Mouse (Mus musculus) forebrain, embryonic 11.5 days (tissue): ENCODE results near the gene Fosb. TPM values are rescaled to one million over a fixed set of nuclear protein-coding genes. Genes with fewer than 3 reads are reported as not detected.
A peak's percentile ranks its signal among the peaks of the same experiment; 100 is the strongest.

Source experiments
- ATAC-seq: fragments of 200-750 bp; cut with Nextera tagmentation; replicated peaks from 2 replicates; pipeline ENCODE4 v1.8.0; 2017; ENCODE audit warnings: moderate TSS enrichment; ENCODE audit not compliant: low FRiP score
- DNase-seq: peaks from one replicate; pipeline ENCODE4 v3.0.0-alpha.2; 2017; ENCODE audit warnings: low spot score
- H3K27ac ChIP-seq: fragments of 300-500 bp; sonication (generic); 2 replicates; pipeline ENCODE4 v1.5.1; 2014; ENCODE audit warnings: low read depth, low read length
- H3K27me3 ChIP-seq: fragments of 300-500 bp; sonication (generic); 2 replicates; pipeline ENCODE4 v1.6.1; 2014; ENCODE audit warnings: mild to moderate bottlenecking, low read length, mixed read lengths; ENCODE audit not compliant: control insufficient read depth, insufficient read depth
- H3K36me3 ChIP-seq: fragments of 300-500 bp; sonication (generic); 2 replicates; pipeline ENCODE4 v1.6.1; 2014; ENCODE audit warnings: mild to moderate bottlenecking, low read length, moderate library complexity, mixed read lengths; ENCODE audit not compliant: control insufficient read depth, insufficient read depth
- H3K4me1 ChIP-seq: fragments of 300-500 bp; sonication (generic); replicated peaks from 2 replicates; pipeline ENCODE4 v1.6.1; 2014; ENCODE audit warnings: low read length, mixed read lengths; ENCODE audit not compliant: control insufficient read depth, insufficient read depth
- H3K4me2 ChIP-seq: fragments of 300-500 bp; sonication (generic); 2 replicates; pipeline ENCODE4 v1.6.1; 2014; ENCODE audit warnings: low read depth, mild to moderate bottlenecking, low read length, moderate library complexity, mixed read lengths; ENCODE audit not compliant: severe bottlenecking
- H3K4me3 ChIP-seq: fragments of 300-500 bp; sonication (generic); 2 replicates; pipeline ENCODE4 v1.5.1; 2014; ENCODE audit warnings: low read depth, low read length
- H3K9ac ChIP-seq: fragments of 300-500 bp; sonication (generic); 2 replicates; pipeline ENCODE4 v1.6.1; 2014; ENCODE audit warnings: low read length
- H3K9me3 ChIP-seq: fragments of 300-500 bp; sonication (generic); 2 replicates; pipeline ENCODE4 v1.6.1; 2016; ENCODE audit warnings: low read length, mixed read lengths; ENCODE audit not compliant: control insufficient read depth
- WGBS: fragments of 180-500 bp; shearing (Covaris S2); extraction: QIAGEN DNeasy Blood & Tissue Kit; methylation state at CpG from one replicate; pipeline ENCODE4 v1.1.7; 2014; 5-methylcytosine and 5-hydroxymethylcytosine counted together
- polyA plus RNA-seq: library from polyadenylated mRNA; unstranded; fragments of >200 nt; fragmentation: Nextera tagmentation; extraction: Ambion mirVana; gene quantifications from 2 replicates; pipeline ENCODE4 v1.2.1, GENCODE M21; 2014

Gene Fosb
- polyA plus RNA-seq, 1 experiment from 2014 or later, result not detected

GRCm38 (mm10) chr7:19272173-19272764, 37.6 kb downstream of the Fosb start:
- DNase-seq, result peak; percentile 89
- peak; percentile 80 for ATAC-seq

DNA sequence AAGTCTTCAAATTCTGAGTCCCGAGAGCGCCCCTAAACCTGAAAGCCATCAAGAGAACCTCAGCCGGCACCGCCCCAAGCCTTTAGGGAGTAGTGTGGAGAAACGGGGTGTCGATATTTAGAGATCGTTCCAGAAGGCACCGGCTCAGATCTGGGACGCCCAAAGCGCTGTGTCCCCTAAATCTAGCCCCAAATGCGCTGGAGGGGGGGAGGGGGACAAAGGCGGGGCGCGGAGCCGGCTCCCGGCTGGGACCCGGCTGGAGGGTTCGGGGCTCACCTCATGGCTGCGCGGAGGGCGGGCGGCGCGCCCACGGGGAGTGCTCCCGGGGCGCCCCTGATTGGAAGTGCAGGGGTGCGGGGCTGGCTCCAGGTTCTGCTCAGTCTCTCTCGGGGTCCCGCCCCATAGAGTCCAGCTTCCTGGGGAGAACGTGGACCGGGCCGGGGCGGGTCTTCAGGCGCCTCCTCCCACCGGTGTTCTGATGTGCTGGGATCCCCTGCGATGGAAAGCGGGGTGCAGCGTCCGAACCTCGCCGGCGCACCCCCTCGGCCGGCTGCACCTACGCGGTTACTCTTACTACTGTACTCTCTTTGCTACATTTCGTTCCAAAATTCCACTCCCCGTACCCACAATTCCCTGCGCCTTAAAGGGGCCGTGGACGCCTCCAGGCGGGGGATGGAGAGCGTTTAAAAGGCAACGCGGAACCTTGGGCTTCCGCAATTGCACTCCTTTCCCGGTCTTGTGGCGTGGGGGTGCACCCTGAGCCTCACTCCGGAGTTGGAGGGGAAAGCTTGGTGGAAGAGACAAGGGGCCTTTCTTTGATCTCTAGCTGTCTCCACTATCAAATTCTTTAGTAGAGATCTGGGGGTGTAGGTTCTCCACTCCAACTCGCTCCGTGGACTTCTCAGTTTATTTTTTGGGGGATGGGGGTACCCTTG, 38.3 kb downstream of the Fosb start, which contains the start of gene Vasp:
TSS of gene Vasp (minus strand) at position 580 of the 935 bp plus-strand sequence.
- Histone ChIP-seq H3K27ac (peak within 1 kb of the TSS; percentile 64), H3K4me1 (peaks cover 12% of the 10 kb centered on the region), H3K4me2 (peak within 1 kb of the TSS; percentile 97), H3K36me3 (no peaks in the 10 kb centered on the region), H3K9ac (peak within 1 kb of the TSS; percentile 88), H3K9me3 (no peaks in the 10 kb centered on the region), H3K4me3 (peak within 1 kb of the TSS; percentile 98), H3K27me3 (no peaks in the 10 kb centered on the region)
- under 1% methylated on average over 62 of the region's 62 CpGs for WGBS
- peak; percentile 88 for DNase-seq
- peak; percentile 60 for ATAC-seq

More at GRCm38 (mm10) chr7:19272173-19272764, 37.6 kb downstream of the Fosb start:
- WGBS, result under 1% methylated on average over 36 of the region's 36 CpGs
- peak overlapping the region; percentile 98 for H3K4me3 ChIP-seq
- peak overlapping the region; percentile 97 for H3K4me2 ChIP-seq
- no peaks in the 10 kb centered on the region for H3K36me3 ChIP-seq
- H3K27ac ChIP-seq, result peak overlapping the region; percentile 64
- peak overlapping the region; percentile 88 for H3K9ac ChIP-seq
- peaks cover 12% of the 10 kb centered on the region for H3K4me1 ChIP-seq
- H3K9me3 ChIP-seq, result no peaks in the 10 kb centered on the region
- H3K27me3 ChIP-seq, result no peaks in the 10 kb centered on the region

DNA sequence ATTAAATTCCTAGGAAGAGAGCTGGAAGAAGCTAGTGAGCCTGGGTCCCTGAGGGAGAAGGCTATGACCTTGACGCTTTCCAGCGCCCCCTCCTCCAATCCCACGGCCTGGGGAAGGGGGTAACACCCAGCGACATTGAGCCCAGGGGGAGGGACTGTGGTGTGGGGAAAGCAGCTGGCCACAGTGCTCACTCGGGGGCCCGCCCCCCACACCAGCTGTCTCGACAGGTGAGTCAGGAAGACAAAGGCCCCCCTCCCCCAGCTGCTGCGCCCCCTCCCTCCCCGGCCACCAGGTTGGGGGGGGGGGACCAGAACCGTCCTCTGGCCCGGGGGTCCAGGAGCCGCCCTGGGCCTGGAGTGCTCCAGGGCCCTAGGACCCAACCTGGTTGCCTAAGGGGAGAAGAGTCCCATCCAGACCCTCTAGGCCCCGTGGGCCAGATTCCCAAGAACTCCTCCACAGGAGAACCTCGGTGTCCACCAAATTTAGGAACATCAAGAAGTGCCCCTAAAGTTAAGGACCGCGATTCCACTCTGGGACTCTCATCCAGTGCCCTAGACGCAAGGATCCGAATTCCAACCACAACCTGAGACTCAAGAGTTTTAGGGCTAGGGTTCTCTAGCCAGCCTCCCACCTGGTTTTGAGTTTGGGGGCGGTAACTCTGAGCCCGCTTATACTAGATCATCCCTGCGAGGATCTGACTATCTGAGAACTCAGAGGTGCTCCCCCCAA, 39.2 kb downstream of the Fosb start:
- H3K4me2 ChIP-seq, result peak overlapping the region; percentile 97
- no peaks in the 10 kb centered on the region for H3K27me3 ChIP-seq
- no peak overlapping the region; the same call in 1 of the 2 replicates for H3K27ac ChIP-seq
- H3K4me3 ChIP-seq, result peak overlapping the region; percentile 98
- 0% methylated on average over 18 of the region's 21 CpGs for WGBS
- H3K9ac ChIP-seq, result peak overlapping the region; percentile 88
- H3K4me1 ChIP-seq, result peaks cover 12% of the 10 kb centered on the region
- H3K36me3 ChIP-seq, result no peaks in the 10 kb centered on the region
- ATAC-seq (no peak), DNase-seq (peak; percentile 65)
- no peaks in the 10 kb centered on the region for H3K9me3 ChIP-seq

GRCm38 (mm10) chr7:19269721-19270441, 40.0 kb downstream of the Fosb start:
- 3% methylated on average over 18 of the region's 19 CpGs for WGBS
- Histone ChIP-seq H3K27me3 (no peaks in the 10 kb centered on the region), H3K9ac (peak overlapping the region; percentile 88), H3K4me3 (peak overlapping the region; percentile 98), H3K4me1 (peaks cover 12% of the 10 kb centered on the region), H3K36me3 (no peaks in the 10 kb centered on the region), H3K27ac (peak overlapping the region; percentile 53; the same call in 1 of the 2 replicates), H3K9me3 (no peaks in the 10 kb centered on the region), H3K4me2 (peak overlapping the region; percentile 97)
- ATAC-seq (0 out of 2 replicates have a peak, but pooled peaks have one; percentile 16), DNase-seq (peak; percentile 72)

- no peaks in the 10 kb centered on the region for H3K27me3 ChIP-seq
- H3K4me1 ChIP-seq, result peaks cover 12% of the 10 kb centered on the region
- H3K4me2 ChIP-seq, result peak overlapping the region; percentile 97
- no peaks in the 10 kb centered on the region for H3K9me3 ChIP-seq
- no peaks in the 10 kb centered on the region; the same call in 1 of the 2 replicates for H3K36me3 ChIP-seq
- no peak for DNase-seq
- H3K27ac ChIP-seq, result no peak overlapping the region; the same call in 1 of the 2 replicates
- WGBS, result 56% methylated on average over 10 of the region's 10 CpGs
- ATAC-seq, result no peak
- peak overlapping the region; percentile 98 for H3K4me3 ChIP-seq
- peak overlapping the region; percentile 88 for H3K9ac ChIP-seq
Observed at GRCm38 (mm10) chr7:19268993-19269681, 40.7 kb downstream of the Fosb start.

DNA sequence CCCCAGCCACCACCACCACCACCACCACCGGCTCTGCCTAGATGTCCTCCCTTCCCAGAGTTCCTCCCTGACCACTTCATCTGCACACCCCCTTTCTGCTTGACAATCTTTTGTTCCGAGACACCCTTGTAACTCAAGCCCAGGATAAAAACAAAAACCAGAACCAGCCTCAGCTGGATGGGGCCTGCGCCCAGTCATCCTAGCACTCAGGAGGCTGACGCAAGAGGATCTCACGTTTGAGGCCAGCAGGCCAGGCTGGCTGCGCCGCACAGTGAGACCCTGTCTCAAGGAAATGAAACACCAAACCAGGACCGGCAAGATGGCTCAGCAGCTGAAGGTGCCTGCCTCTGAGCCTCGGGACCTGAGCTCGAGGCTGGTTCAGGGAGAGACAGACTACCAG, 42.8 kb downstream of the Fosb start:
- no peak overlapping the region for H3K9ac ChIP-seq
- H3K36me3 ChIP-seq, result no peaks in the 10 kb centered on the region; the same call in 1 of the 2 replicates
- peaks cover 12% of the 10 kb centered on the region for H3K4me1 ChIP-seq
- no peak overlapping the region for H3K4me2 ChIP-seq
- 82% methylated on average over 10 of the region's 10 CpGs for WGBS
- H3K27me3 ChIP-seq, result no peaks in the 10 kb centered on the region
- no peaks in the 10 kb centered on the region for H3K9me3 ChIP-seq
- ATAC-seq (no peak), DNase-seq (no peak)
- no peak overlapping the region for H3K4me3 ChIP-seq
- H3K27ac ChIP-seq, result no peak overlapping the region

- 92% methylated on average over 10 of the region's 10 CpGs for WGBS
- DNase-seq (no peak), ATAC-seq (no peak)
- H3K4me2 ChIP-seq, result no peak overlapping the region
- no peaks in the 10 kb centered on the region for H3K27me3 ChIP-seq
- H3K9me3 ChIP-seq, result no peaks in the 10 kb centered on the region
- peaks cover 12% of the 10 kb centered on the region for H3K4me1 ChIP-seq
- no peak overlapping the region for H3K9ac ChIP-seq
- H3K4me3 ChIP-seq, result no peak overlapping the region
- no peaks in the 10 kb centered on the region; the same call in 1 of the 2 replicates for H3K36me3 ChIP-seq
- no peak overlapping the region for H3K27ac ChIP-seq
Observed at GRCm38 (mm10) chr7:19265928-19266822, 43.7 kb downstream of the Fosb start.
